Mouse (Mus musculus) embryonic facial prominence, embryonic 14.5 days (tissue): Measurements from ENCODE around the gene Ptprn2. TPM values are rescaled to one million over a fixed set of nuclear protein-coding genes. Genes with fewer than 3 reads are reported as not detected.

ENCODE experiments used
- ATAC-seq: fragments of 200-750 bp; cut with Nextera tagmentation; 2 replicates; pipeline ENCODE4 v1.8.0; 2017; ENCODE audit warnings: low read depth, moderate number of reproducible peaks, moderate TSS enrichment
- DNase-seq: peaks from one replicate; pipeline ENCODE4 v3.0.0-alpha.2; 2015; ENCODE audit warnings: low spot score
- H3K27ac ChIP-seq: fragments of 300-500 bp; sonication (generic); replicated peaks from 2 replicates; pipeline ENCODE4 v1.5.1; 2014; ENCODE audit warnings: low read depth, mild to moderate bottlenecking, low read length, moderate library complexity
- H3K27me3 ChIP-seq: fragments of 300-500 bp; sonication (generic); replicated peaks from 2 replicates; pipeline ENCODE4 v1.6.1; 2014; ENCODE audit warnings: low read length; ENCODE audit not compliant: control insufficient read depth, insufficient read depth
- H3K36me3 ChIP-seq: fragments of 300-500 bp; sonication (generic); 2 replicates; pipeline ENCODE4 v1.6.1; 2014; ENCODE audit warnings: low read length, mixed read lengths; ENCODE audit not compliant: control insufficient read depth, insufficient read depth
- H3K4me1 ChIP-seq: fragments of 300-500 bp; sonication (generic); 2 replicates; pipeline ENCODE4 v1.6.1; 2014; ENCODE audit warnings: antibody characterized with exemption, low read length; ENCODE audit not compliant: control insufficient read depth, insufficient read depth
- H3K4me2 ChIP-seq: fragments of 300-500 bp; sonication (generic); 2 replicates; pipeline ENCODE4 v1.6.1; 2014; ENCODE audit warnings: low read depth, mild to moderate bottlenecking, low read length, moderate library complexity, mixed read lengths
- H3K4me3 ChIP-seq: fragments of 300-500 bp; sonication (generic); 2 replicates; pipeline ENCODE4 v1.5.1; 2014; ENCODE audit warnings: low read depth, mild to moderate bottlenecking, low read length
- H3K9ac ChIP-seq: fragments of 300-500 bp; sonication (generic); 2 replicates; pipeline ENCODE4 v1.6.1; 2014; ENCODE audit warnings: low read depth, mild to moderate bottlenecking, low read length, moderate library complexity, mixed read lengths
- H3K9me3 ChIP-seq: fragments of 300-500 bp; sonication (generic); 2 replicates; pipeline ENCODE4 v1.6.1; 2016; ENCODE audit warnings: low read length; ENCODE audit not compliant: control insufficient read depth
- WGBS: fragments of 180-500 bp; shearing (Covaris S2); extraction: QIAGEN DNeasy Blood & Tissue Kit; methylation state at CpG from one replicate; pipeline ENCODE4 v1.1.7; 2014; 5-methylcytosine and 5-hydroxymethylcytosine counted together
- polyA plus RNA-seq: library from polyadenylated mRNA; unstranded; fragments of >200 nt; fragmentation: Nextera tagmentation; extraction: Ambion mirVana; gene quantifications from 2 replicates; pipeline ENCODE4 v1.2.1, GENCODE M21; 2014

Gene Ptprn2
- polyA plus RNA-seq, 1 experiment from 2014 or later, result 0.65 TPM

GRCm38 (mm10) chr12:116646771-116647170, 161.3 kb downstream of the Ptprn2 start:
- no peak overlapping the region for H3K27ac ChIP-seq
- ATAC-seq, result no peak

GRCm38 (mm10) chr12:116648584-116649206, 163.2 kb downstream of the Ptprn2 start:
- Histone ChIP-seq H3K27me3 (no peaks in the 10 kb centered on the region), H3K36me3 (no peaks in the 10 kb centered on the region), H3K4me3 (no peak overlapping the region), H3K9ac (no peak overlapping the region), H3K27ac (no peak overlapping the region), H3K4me2 (no peak overlapping the region), H3K9me3 (no peaks in the 10 kb centered on the region), H3K4me1 (no peaks in the 10 kb centered on the region)
- peak; percentile 57 for DNase-seq
- ATAC-seq, result peak; percentile 63; the same call in 1 of the 2 replicates
- WGBS, result 57% methylated on average over 4 of the region's 4 CpGs

More at GRCm38 (mm10) chr12:116646771-116647170, 161.3 kb downstream of the Ptprn2 start:
- H3K36me3 ChIP-seq, result no peaks in the 10 kb centered on the region
- H3K4me2 ChIP-seq, result no peak overlapping the region
- no peak for DNase-seq
- H3K4me3 ChIP-seq, result no peak overlapping the region
- no peaks in the 10 kb centered on the region for H3K4me1 ChIP-seq
- H3K27me3 ChIP-seq, result no peaks in the 10 kb centered on the region
- H3K9ac ChIP-seq, result no peak overlapping the region
- no peaks in the 10 kb centered on the region for H3K9me3 ChIP-seq

GRCm38 (mm10) chr12:116653684-116654083, 168.2 kb downstream of the Ptprn2 start:
- no peak for ATAC-seq

GRCm38 (mm10) chr12:116660076-116660475, 174.6 kb downstream of the Ptprn2 start:
- no peak overlapping the region for H3K27ac ChIP-seq
- WGBS, result 16% methylated on average over 7 of the region's 7 CpGs
- no peak for ATAC-seq
- no peak overlapping the region for H3K4me3 ChIP-seq
- H3K36me3 ChIP-seq, result no peaks in the 10 kb centered on the region
- no peaks in the 10 kb centered on the region for H3K27me3 ChIP-seq
- H3K9me3 ChIP-seq, result no peaks in the 10 kb centered on the region
- no peak overlapping the region for H3K9ac ChIP-seq
- H3K4me2 ChIP-seq, result no peak overlapping the region
- DNase-seq, result no peak
- H3K4me1 ChIP-seq, result no peaks in the 10 kb centered on the region

More at GRCm38 (mm10) chr12:116653684-116654083, 168.2 kb downstream of the Ptprn2 start:
- H3K9ac ChIP-seq, result no peak overlapping the region
- H3K4me1 ChIP-seq, result no peaks in the 10 kb centered on the region
- H3K4me2 ChIP-seq, result no peak overlapping the region
- no peak overlapping the region for H3K27ac ChIP-seq
- H3K9me3 ChIP-seq, result no peaks in the 10 kb centered on the region
- no peaks in the 10 kb centered on the region for H3K27me3 ChIP-seq
- H3K4me3 ChIP-seq, result no peak overlapping the region
- 75% methylated on average over 1 of the region's 1 CpGs for WGBS
- H3K36me3 ChIP-seq, result no peaks in the 10 kb centered on the region
- DNase-seq, result no peak

- Histone ChIP-seq H3K36me3 (no peaks in the 10 kb centered on the region), H3K27ac (no peak overlapping the region), H3K4me2 (no peak overlapping the region), H3K27me3 (no peaks in the 10 kb centered on the region), H3K4me1 (no peaks in the 10 kb centered on the region), H3K9ac (no peak overlapping the region), H3K9me3 (no peaks in the 10 kb centered on the region), H3K4me3 (no peak overlapping the region)
- DNase-seq (no peak), ATAC-seq (no peak)
- WGBS, result 73% methylated on average over 4 of the region's 4 CpGs
These were observed 175.5 kb downstream of the Ptprn2 start for GRCm38 (mm10) chr12:116661018-116661417.

- 67% methylated on average over 3 of the region's 3 CpGs for WGBS
- no peaks in the 10 kb centered on the region for H3K4me1 ChIP-seq
- peak; percentile 4 for DNase-seq
- no peak overlapping the region for H3K4me2 ChIP-seq
- H3K9me3 ChIP-seq, result no peaks in the 10 kb centered on the region
- H3K27ac ChIP-seq, result no peak overlapping the region
- no peaks in the 10 kb centered on the region for H3K36me3 ChIP-seq
- no peaks in the 10 kb centered on the region for H3K27me3 ChIP-seq
- H3K9ac ChIP-seq, result no peak overlapping the region
- ATAC-seq, result no peak
- H3K4me3 ChIP-seq, result no peak overlapping the region
These were observed 192.2 kb downstream of the Ptprn2 start for GRCm38 (mm10) chr12:116677701-116678100.

GRCm38 (mm10) chr12:116689832-116690231, 204.3 kb downstream of the Ptprn2 start:
- WGBS, result 86% methylated on average over 2 of the region's 2 CpGs
- Histone ChIP-seq H3K4me2 (no peak overlapping the region), H3K36me3 (no peaks in the 10 kb centered on the region), H3K9me3 (no peaks in the 10 kb centered on the region), H3K4me1 (no peaks in the 10 kb centered on the region), H3K9ac (no peak overlapping the region), H3K4me3 (no peak overlapping the region), H3K27me3 (no peaks in the 10 kb centered on the region), H3K27ac (no peak overlapping the region)
- no peak for DNase-seq
- ATAC-seq, result no peak

- Histone ChIP-seq H3K4me2 (no peak overlapping the region), H3K4me1 (no peaks in the 10 kb centered on the region), H3K9me3 (no peaks in the 10 kb centered on the region), H3K4me3 (no peak overlapping the region), H3K9ac (no peak overlapping the region), H3K27ac (no peak overlapping the region), H3K27me3 (no peaks in the 10 kb centered on the region), H3K36me3 (no peaks in the 10 kb centered on the region)
- DNase-seq (no peak), ATAC-seq (no peak)
- WGBS, result 75% methylated on average over 5 of the region's 5 CpGs
These were observed 224.0 kb downstream of the Ptprn2 start for GRCm38 (mm10) chr12:116709535-116709934.

GRCm38 (mm10) chr12:116710716-116711115, 225.2 kb downstream of the Ptprn2 start:
- H3K9ac ChIP-seq, result no peak overlapping the region
- H3K9me3 ChIP-seq, result no peaks in the 10 kb centered on the region
- no peak overlapping the region for H3K4me2 ChIP-seq
- WGBS, result 72% methylated on average over 3 of the region's 3 CpGs
- DNase-seq, result no peak
- no peaks in the 10 kb centered on the region for H3K27me3 ChIP-seq
- no peak overlapping the region for H3K4me3 ChIP-seq
- H3K27ac ChIP-seq, result no peak overlapping the region
- no peaks in the 10 kb centered on the region for H3K36me3 ChIP-seq
- H3K4me1 ChIP-seq, result no peaks in the 10 kb centered on the region
- ATAC-seq, result no peak
